Mouse (Mus musculus) spleen, adult 2 months (tissue): ENCODE data around the gene Terb2.

Experiments used
- CTCF ChIP-seq: fragments of 200-500 bp; IDR thresholded peaks from 2 replicates; pipeline ENCODE4 v1.5.1; 2011; ENCODE audit warnings: mild to moderate bottlenecking, inconsistent platforms; ENCODE audit not compliant: insufficient read depth, insufficient read length, insufficient replicate concordance; ENCODE audit errors: extremely low read depth
- POLR2A ChIP-seq: fragments of 200-500 bp; IDR thresholded peaks from 2 replicates; pipeline ENCODE4 v1.6.1; 2011; ENCODE audit warnings: low read depth, low read length, inconsistent platforms

DNA sequence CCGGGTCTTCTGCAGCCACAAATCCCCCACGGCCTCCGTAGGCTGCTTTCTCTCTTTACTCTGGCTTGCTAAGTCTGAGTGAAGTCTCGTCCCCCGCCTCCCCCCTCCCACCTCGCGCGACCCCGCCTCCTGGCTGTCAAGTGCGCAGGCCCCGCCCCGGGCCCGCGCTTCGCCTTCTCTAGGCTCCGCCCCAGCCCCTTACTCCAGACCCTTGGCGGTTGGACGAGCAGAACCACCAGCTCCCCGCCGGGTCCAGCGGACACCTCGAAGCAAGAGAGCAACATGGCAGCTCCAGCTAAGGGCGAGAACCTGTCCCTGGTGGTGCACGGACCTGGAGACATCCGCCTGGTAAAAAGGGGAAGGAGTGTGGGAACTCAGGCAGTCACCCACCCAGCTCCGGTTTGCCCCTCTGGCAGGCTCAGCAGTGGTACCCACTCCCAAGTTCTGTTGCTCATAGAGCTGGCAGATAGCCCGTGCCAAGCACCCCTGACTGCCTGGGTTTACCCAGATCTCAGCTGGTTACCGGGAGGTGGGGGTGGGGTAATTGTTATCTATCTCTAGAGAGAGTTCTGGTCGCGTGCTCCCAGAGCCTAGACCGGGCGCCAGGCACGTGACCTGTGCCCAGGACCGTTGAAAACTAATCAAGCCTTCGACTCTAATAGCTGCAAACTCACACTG is 48.7 kb downstream of the Terb2 start, which contains the start of gene Sord:
- TF ChIP-seq CTCF (no peak), POLR2A (no peak)
